Mouse (Mus musculus) stomach, embryonic 15.5 days (tissue): ENCODE measurements around the gene Gm11492. TPM values are rescaled to one million over a fixed set of nuclear protein-coding genes. Genes with fewer than 3 reads are reported as not detected.
A peak's percentile ranks its signal among the peaks of the same experiment; 100 is the strongest.

ENCODE experiments used
- ATAC-seq: fragments of 200-750 bp; cut with Nextera tagmentation; 2 replicates; pipeline ENCODE4 v1.8.0; 2017; ENCODE audit warnings: low read depth, moderate number of reproducible peaks, moderate TSS enrichment; ENCODE audit not compliant: insufficient read depth, low FRiP score
- H3K27ac ChIP-seq: fragments of 300-500 bp; sonication (generic); 2 replicates; pipeline ENCODE4 v1.5.1; 2015; ENCODE audit warnings: mild to moderate bottlenecking, inconsistent platforms
- H3K27me3 ChIP-seq: fragments of 300-500 bp; sonication (generic); replicated peaks from 2 replicates; pipeline ENCODE4 v1.6.1; 2015; ENCODE audit warnings: inconsistent platforms
- H3K36me3 ChIP-seq: fragments of 300-500 bp; sonication (generic); 2 replicates; pipeline ENCODE4 v1.6.1; 2015; ENCODE audit warnings: inconsistent platforms
- H3K4me1 ChIP-seq: fragments of 300-500 bp; sonication (generic); 2 replicates; pipeline ENCODE4 v1.6.1; 2015; ENCODE audit warnings: inconsistent platforms
- H3K4me2 ChIP-seq: fragments of 300-500 bp; sonication (generic); 2 replicates; pipeline ENCODE4 v1.6.1; 2015; ENCODE audit warnings: mild to moderate bottlenecking, inconsistent platforms
- H3K4me3 ChIP-seq: fragments of 300-500 bp; sonication (generic); replicated peaks from 2 replicates; pipeline ENCODE4 v1.5.1; 2015; ENCODE audit warnings: inconsistent platforms
- H3K9ac ChIP-seq: fragments of 300-500 bp; sonication (generic); 2 replicates; pipeline ENCODE4 v1.6.1; 2015; ENCODE audit warnings: inconsistent platforms
- H3K9me3 ChIP-seq: fragments of 300-500 bp; sonication (generic); 2 replicates; pipeline ENCODE4 v1.6.1; 2016; ENCODE audit warnings: inconsistent platforms
- WGBS: fragments of 180-500 bp; shearing (Covaris S2); methylation state at CpG from one replicate; pipeline ENCODE4 v1.1.7; 2015; 5-methylcytosine and 5-hydroxymethylcytosine counted together
- polyA plus RNA-seq: library from polyadenylated mRNA; unstranded; fragments of >200 nt; fragmentation: Nextera tagmentation; extraction: Ambion mirVana; gene quantifications from 2 replicates; pipeline ENCODE4 v1.2.1, GENCODE M21; 2015

The Gm11492 gene
- polyA plus RNA-seq, 1 experiment from 2014 or later = not detected

DNA sequence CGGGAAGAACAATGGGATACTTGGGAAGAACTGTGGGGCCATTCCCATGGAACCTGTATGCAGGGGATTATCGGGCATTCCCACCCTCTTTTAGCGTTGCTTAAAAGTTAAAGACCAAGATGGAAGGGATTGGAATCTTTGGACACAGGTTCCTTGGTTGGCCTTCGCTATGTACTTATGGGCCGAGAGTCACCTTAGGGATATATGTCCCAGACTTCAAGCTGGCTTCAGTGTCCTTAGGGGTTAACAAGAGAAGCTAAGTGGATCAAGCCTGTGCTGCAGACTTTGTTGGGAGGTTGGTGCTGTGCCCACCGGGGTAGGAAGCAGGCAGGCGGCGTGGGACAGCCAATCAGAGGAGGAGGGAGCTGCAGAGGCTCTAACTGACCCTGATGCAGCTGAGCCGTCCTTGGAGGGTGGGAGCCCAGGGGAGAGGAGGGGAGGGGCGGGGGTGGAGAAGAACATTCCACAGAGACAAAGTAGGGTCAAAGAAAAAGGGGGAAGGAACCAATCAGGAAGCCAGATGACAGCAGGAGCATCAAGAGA, 14.2 kb downstream of the Gm11492 start:
- WGBS = 52% methylated on average over 9 of the region's 10 CpGs
- H3K4me3 ChIP-seq = no peak overlapping the region
- no peak overlapping the region for H3K4me2 ChIP-seq
- no peaks in the 10 kb centered on the region for H3K9me3 ChIP-seq
- no peaks in the 10 kb centered on the region for H3K36me3 ChIP-seq
- no peak overlapping the region for H3K9ac ChIP-seq
- no peak for ATAC-seq
- peaks cover 10% of the 10 kb centered on the region for H3K4me1 ChIP-seq
- no peaks in the 10 kb centered on the region; the same call in 1 of the 2 replicates for H3K27me3 ChIP-seq
- H3K27ac ChIP-seq = no peak overlapping the region

DNA sequence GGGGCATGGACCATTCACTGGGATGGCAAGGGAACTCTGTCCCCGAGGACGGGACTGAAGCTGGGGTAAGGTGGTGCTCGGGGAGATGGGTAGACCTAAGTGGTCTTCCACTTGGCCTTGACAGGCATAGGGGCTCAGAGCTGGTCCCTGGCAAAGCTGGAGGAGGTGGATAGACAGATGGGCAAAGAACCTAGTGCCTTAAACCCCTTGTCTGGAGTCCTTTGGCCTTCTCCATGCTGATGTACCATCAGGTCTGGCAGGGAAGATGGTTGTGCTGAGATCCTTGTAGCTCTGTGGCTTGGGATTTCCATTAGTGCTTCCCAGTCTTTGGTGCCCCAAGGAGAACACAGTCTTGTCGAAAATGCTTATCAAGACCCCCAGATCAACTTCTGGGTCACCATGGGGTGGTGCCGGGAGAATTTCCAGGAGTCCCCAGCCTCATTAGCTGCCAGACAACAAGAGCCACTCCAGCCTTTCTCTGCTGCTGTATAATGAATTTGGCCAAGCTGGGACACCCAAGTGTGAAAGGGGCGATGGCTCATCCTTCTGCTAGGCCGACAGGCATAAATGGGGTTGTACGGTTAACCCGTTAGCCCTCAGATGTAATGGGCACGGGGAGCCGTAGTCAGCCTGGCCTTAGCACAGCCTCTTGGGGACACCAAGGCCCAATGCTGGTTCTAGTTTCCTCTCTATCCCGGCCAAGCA, 14.9 kb downstream of the Gm11492 start:
- no peak overlapping the region for H3K4me3 ChIP-seq
- no peaks in the 10 kb centered on the region for H3K9me3 ChIP-seq
- ATAC-seq = no peak
- WGBS = 88% methylated on average over 12 of the region's 12 CpGs
- no peaks in the 10 kb centered on the region for H3K27me3 ChIP-seq
- no peaks in the 10 kb centered on the region for H3K36me3 ChIP-seq
- no peak overlapping the region for H3K27ac ChIP-seq
- H3K9ac ChIP-seq = no peak overlapping the region
- H3K4me2 ChIP-seq = no peak overlapping the region
- H3K4me1 ChIP-seq = peaks cover 10% of the 10 kb centered on the region

DNA sequence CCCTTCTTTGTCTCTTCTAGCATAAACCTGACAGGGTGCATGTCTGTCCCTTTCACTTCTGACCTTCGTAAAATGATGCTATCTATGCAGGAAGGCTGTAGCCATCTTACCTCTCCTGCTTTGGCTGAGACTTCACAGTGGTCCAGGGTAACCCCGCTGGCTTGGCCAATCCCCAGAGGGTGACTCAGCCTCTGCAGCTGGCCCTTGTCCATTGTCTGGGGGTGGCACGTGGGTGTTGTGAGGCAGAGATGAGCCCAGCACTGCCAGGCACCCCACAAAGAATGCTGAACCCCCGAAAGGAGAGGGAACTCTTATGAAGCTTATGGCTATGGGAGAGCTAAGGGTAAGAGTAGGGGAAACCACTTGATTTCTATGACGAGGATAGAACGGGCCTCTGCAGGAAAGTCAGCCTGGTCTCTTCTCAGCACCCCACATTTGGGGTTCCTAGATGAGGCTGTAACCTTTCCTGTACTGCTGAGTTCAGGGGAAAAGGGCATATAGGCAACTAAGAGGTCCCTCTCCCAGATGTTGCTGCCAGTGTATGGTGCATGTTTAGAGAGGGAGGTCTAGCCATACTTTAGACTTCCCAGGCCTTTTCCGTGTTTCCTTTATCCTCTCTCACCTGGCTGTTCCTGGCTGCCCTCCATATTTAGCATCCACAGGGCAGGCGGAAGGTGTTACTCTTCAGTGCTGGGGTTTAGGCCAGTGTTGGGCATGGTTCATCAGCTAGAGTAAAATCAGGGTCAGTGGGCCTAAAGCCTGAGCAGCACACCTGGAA, 15.7 kb downstream of the Gm11492 start:
- Histone ChIP-seq H3K9ac (no peak overlapping the region), H3K4me3 (no peak overlapping the region), H3K4me1 (peaks cover 10% of the 10 kb centered on the region), H3K36me3 (no peaks in the 10 kb centered on the region), H3K27me3 (no peaks in the 10 kb centered on the region), H3K4me2 (no peak overlapping the region), H3K9me3 (no peaks in the 10 kb centered on the region), H3K27ac (no peak overlapping the region)
- WGBS = 78% methylated on average over 8 of the region's 8 CpGs
- no peak for ATAC-seq

DNA sequence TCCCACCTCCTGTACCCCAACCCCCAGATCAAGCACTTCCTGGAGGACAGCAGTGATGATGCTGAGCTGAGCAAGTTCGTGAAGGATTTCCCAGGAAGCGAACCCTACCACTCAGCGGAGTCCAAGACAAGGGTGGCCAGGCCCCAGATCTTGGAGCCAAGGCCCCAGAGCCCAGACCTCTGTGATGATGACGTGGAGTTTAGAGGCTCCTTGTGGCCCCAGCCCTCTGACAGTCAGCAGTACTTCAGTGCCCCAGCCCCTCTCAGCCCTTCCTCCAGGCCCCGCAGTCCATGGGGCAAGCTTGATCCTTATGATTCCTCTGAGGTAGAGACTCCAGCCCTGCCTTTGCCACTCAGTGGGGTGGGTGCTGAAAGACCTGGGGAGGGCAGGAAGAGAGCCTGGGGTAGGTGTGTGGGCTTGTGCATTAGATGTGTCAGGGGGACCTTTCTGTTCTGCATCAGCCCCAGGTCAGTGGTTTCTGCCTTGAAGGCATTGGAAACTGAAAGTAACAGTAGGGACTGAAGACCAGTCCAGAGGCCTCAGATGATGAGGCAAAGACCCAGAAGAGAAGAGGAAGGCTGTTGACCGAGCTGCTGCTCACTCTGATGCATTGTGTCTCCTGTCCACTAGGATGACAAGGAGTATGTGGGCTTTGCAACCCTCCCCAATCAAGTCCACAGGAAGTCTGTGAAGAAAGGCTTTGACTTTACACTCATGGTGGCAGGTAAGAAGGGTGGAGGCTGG, 17.0 kb downstream of the Gm11492 start:
- no peaks in the 10 kb centered on the region for H3K27me3 ChIP-seq
- no peak overlapping the region for H3K9ac ChIP-seq
- H3K4me3 ChIP-seq = no peak overlapping the region
- H3K36me3 ChIP-seq = no peaks in the 10 kb centered on the region
- peaks cover 5% of the 10 kb centered on the region for H3K4me1 ChIP-seq
- 77% methylated on average over 6 of the region's 6 CpGs for WGBS
- H3K4me2 ChIP-seq = no peak overlapping the region
- ATAC-seq = no peak; the same call in 1 of the 2 replicates
- no peak overlapping the region for H3K27ac ChIP-seq
- H3K9me3 ChIP-seq = no peaks in the 10 kb centered on the region

DNA sequence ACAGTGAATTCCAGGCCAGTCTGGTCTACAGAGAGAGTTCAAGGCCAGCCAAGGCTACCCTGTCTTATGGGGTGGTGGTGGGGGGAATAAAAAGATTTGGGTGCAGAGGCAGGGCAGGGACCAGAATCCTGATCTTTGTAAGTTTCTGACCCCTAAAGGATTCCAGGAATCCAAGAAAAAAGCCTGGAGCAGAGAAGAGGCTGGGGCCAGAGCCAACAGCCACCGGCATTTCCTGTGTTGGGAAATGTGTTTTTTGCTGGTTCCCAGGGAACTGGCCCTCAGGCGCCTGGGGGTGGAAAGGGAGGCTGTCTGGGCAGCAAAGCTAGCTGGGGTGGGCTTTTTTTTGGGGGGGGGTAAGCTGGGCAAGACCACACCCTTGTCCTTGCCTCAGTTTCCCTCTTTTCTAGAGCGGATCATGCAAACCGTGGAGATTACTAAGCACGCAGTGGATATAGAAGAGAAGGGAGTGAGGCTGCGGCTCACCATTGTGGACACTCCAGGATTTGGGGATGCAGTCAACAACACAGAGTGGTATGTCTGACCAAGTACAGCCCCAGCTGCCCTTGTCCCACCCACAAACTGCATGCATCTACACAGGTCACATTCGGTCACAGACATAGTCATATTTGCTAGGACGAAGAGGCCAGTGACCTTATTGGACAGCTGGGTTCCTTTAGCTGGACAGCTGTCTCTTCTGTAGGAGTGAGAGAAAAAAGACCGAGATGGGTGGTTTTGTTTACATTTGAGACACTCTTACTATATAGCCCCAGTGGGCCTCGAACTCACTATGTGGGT, 18.5 kb downstream of the Gm11492 start:
- Histone ChIP-seq H3K9ac (no peak overlapping the region), H3K27me3 (no peaks in the 10 kb centered on the region), H3K4me2 (no peak overlapping the region), H3K4me1 (peaks cover 10% of the 10 kb centered on the region; the same call in 1 of the 2 replicates), H3K4me3 (no peak overlapping the region), H3K9me3 (no peaks in the 10 kb centered on the region), H3K27ac (peak overlapping the region; percentile 48), H3K36me3 (no peaks in the 10 kb centered on the region)
- ATAC-seq = no peak
- WGBS = 69% methylated on average over 10 of the region's 10 CpGs

DNA sequence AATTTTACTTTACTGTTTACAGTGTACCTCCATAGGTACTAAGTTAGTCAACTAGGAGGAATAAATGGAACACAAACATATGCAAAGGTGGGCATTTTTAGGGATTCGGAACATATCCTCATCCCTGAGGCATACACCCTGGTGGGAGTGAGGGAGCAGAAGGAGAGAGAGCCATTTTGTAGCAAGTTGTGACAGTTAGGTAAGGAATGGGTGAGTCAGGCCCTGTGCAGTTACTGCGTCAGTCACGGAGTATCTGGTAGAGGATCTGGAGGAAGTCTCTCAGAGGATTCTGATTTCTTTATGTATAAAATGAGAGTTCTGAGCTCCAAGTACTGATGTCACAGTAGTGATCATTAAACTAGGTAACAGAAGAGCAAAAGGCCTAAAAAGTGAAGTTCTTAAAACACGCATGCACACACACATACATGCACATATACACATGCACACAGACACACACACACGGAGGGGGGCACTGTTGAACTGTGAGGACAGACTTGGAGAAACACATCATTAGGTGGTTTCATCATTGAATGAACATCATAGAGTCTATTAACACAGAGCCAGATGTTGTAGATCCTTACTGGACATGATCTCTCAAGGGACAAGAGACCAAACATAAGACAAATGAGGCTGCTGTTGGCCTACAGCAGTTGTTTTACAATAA, 20.9 kb downstream of the Gm11492 start:
- Histone ChIP-seq H3K27me3 (no peaks in the 10 kb centered on the region), H3K9me3 (no peaks in the 10 kb centered on the region), H3K36me3 (no peaks in the 10 kb centered on the region), H3K4me1 (peaks cover 18% of the 10 kb centered on the region), H3K9ac (no peak overlapping the region), H3K4me2 (no peak overlapping the region), H3K27ac (no peak overlapping the region), H3K4me3 (no peak overlapping the region)
- ATAC-seq = no peak
- WGBS = 89% methylated on average over 5 of the region's 5 CpGs

DNA sequence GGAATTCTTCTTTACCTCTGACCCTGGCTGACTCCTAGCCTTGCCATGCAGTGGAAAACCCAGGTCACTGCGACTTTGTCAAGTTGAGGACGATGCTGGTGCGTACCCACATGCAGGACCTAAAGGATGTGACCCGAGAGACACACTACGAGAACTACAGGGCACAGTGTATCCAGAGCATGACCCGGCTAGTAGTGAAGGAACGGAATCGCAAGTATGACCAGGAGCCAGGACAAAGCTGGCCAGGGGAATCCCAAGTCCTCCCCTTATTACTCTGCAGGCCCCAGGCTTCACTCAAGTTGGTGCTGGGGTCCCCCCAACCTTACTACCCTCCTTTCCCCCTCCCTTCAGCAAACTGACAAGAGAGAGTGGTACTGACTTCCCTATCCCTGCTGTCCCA, 23.2 kb downstream of the Gm11492 start:
- Histone ChIP-seq H3K4me3 (no peak overlapping the region), H3K9me3 (no peaks in the 10 kb centered on the region), H3K9ac (no peak overlapping the region), H3K27ac (no peak overlapping the region), H3K27me3 (no peaks in the 10 kb centered on the region), H3K36me3 (no peaks in the 10 kb centered on the region), H3K4me2 (0 out of 2 replicates have a peak overlapping the region, but pooled peaks have one; percentile 53), H3K4me1 (peaks cover 39% of the 10 kb centered on the region)
- 89% methylated on average over 8 of the region's 8 CpGs for WGBS
- ATAC-seq = no peak

DNA sequence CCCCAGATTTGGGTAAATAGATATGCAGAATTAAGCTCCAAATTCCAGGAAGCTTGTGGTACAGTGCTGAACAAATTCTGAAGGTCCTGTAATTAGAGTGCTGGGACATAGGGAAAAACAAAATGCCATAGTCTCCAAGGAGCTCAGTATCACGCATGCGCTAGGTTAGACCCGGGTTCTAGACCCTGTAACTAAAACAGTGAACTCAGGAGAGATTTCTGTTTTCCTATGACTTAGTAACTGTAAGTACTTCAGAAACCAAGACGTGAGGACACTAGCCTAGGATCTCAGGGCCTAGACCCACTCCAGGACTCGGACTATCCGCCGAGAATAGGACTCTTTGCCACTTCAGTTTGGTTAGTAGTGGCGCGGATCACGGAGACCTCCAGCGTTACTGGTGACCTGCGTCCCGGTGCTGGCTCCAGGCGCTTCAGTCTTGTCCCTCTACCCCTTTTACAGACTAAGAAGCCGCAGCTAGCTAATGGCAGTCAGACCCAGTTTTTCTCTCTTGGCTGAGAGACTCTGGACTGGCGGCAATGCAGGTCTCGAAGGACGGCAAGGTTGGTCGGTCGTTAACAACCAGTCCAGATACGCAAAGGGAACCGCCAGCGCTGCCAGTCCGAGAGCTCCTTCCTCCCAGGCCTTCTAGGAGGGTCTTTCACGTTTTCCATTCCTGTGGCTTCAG, 24.5 kb downstream of the Gm11492 start:
- Histone ChIP-seq H3K4me2 (peak overlapping the region; percentile 53), H3K36me3 (no peaks in the 10 kb centered on the region), H3K27ac (peak overlapping the region; percentile 93), H3K4me1 (peaks cover 48% of the 10 kb centered on the region), H3K4me3 (peak overlapping the region; percentile 76), H3K27me3 (no peaks in the 10 kb centered on the region), H3K9me3 (no peaks in the 10 kb centered on the region), H3K9ac (peak overlapping the region; percentile 87)
- WGBS = under 1% methylated on average over 25 of the region's 25 CpGs
- ATAC-seq = no peak

DNA sequence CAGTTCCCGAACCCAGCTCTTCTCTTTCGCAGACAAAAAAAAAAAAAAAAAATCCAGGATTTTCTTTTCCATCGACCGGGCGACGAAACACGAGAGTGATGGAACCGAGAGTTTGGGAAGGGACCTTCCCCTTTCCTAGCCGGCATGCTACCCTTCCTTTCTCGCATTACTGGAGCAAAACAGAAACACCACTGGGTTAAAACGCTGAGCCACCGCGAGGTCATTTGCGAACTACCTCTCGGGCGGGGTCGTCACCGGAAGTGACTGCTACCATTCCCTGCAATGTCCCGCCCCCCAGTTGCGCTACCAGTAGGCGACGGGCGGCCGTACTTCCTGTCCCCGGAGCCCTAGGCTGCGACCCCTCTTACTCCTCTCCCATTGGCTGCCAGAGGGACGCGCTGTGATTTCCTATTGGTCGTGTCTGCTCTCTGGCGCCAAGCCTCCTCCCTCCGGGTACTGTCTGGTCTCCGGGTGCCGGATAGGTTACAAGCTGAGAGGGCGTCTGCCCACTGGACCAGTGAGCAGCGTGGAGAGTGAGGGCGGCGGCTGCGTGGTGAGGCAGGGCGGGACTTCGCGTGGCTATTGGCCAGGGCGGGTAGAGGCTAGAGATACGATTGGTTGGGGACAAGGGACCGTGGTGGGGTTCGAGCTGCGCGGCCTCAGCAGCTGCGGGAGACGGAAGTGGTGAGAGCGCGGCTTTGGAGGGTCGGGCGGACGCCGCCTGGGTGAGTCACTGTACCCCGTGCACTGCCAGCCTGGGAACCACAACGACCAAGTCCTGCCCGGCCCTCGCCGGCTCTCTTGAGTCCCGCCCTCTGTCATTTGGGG, 25.3 kb downstream of the Gm11492 start, which contains the start of gene Mtmr4:
Gene Mtmr4, plus strand, starts transcription at position 637 of the 828 bp plus-strand sequence.
- Histone ChIP-seq H3K36me3 (no peaks in the 10 kb centered on the region), H3K9ac (peak within 1 kb of the TSS; percentile 87), H3K27me3 (no peaks in the 10 kb centered on the region), H3K4me1 (peaks cover 56% of the 10 kb centered on the region), H3K4me3 (peak within 1 kb of the TSS; percentile 76), H3K9me3 (no peaks in the 10 kb centered on the region), H3K27ac (peak within 1 kb of the TSS; percentile 96), H3K4me2 (peak within 1 kb of the TSS; percentile 85)
- ATAC-seq = peak; percentile 97
- WGBS = under 1% methylated on average over 61 of the region's 61 CpGs

DNA sequence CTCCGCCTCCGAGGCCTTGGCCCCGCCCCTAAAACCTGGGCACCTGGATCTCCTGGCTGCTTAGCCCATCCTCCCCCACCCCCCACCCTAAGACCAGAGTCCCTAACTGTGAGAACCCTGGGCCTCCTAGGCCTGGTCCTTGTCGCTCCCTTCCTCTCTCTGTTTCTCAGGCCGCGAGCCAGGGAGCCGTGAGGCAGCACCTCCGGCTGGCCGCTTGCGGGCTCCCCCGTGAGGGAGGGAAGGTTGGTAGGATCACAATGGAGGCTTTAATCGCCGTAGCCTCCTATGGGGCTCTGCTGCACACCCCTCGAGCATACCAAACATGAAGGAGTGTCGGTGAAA, 25.9 kb downstream of the Gm11492 start:
- Histone ChIP-seq H3K4me3 (peak overlapping the region; percentile 76), H3K4me2 (peak overlapping the region; percentile 85), H3K9ac (peak overlapping the region; percentile 66), H3K27ac (peak overlapping the region; percentile 96), H3K4me1 (peaks cover 56% of the 10 kb centered on the region), H3K9me3 (no peaks in the 10 kb centered on the region), H3K27me3 (no peaks in the 10 kb centered on the region), H3K36me3 (peaks cover 3% of the 10 kb centered on the region)
- no peak for ATAC-seq
- WGBS = 0% methylated on average over 15 of the region's 15 CpGs
